Mouse (Mus musculus): ENCODE data around the gene Tjp3. TPM values are rescaled to one million over a fixed set of nuclear protein-coding genes. Genes with fewer than 3 reads are reported as not detected.

Gene Tjp3
- polyA plus RNA-seq, 1 experiment, result 8.1 TPM

- Histone ChIP-seq H3K4me1 (ENCODE audit: control insufficient read depth, insufficient read depth, insufficient read length) (peaks cover 20% of the 10 kb centered on the region; the same call in 1 of the 2 replicates), H3K27me3 (ENCODE audit: control insufficient read depth, insufficient read depth, low read length) (no peaks in the 10 kb centered on the region), H3K27ac (ENCODE audit: insufficient read depth, low read length) (no peak overlapping the region), H3K36me3 (ENCODE audit: control insufficient read depth, insufficient read depth, low read length) (peaks cover 42% of the 10 kb centered on the region), H3K4me3 (ENCODE audit: extremely low read depth, insufficient read depth, insufficient read length) (no peak overlapping the region)
- no peak for DNase-seq (ENCODE audit: low read depth in 1 of 2, low spot score in 2 of 2)
- 95% methylated on average over 21 of the region's 21 CpGs for WGBS
- TF ChIP-seq CTCF (IDR thresholded peaks at IDR 0.05; ENCODE audit: extremely low read depth, insufficient read depth, insufficient read length, insufficient replicate concordance) (no peak), POLR2A (IDR thresholded peaks at IDR 0.05; ENCODE audit: low read depth, low read length) (no peak)
Measured at GRCm38 (mm10) chr10:81325176-81325575, 33.8 kb upstream of the Tjp3 start.

GRCm38 (mm10) chr10:81323791-81324530 lies 32.6 kb upstream of the Tjp3 start:
- Histone ChIP-seq H3K27me3 (ENCODE audit: control insufficient read depth, insufficient read depth, low read length) (no peaks in the 10 kb centered on the region), H3K27ac (ENCODE audit: insufficient read depth, low read length) (no peak overlapping the region), H3K4me3 (ENCODE audit: extremely low read depth, insufficient read depth, insufficient read length) (no peak overlapping the region), H3K4me1 (ENCODE audit: control insufficient read depth, insufficient read depth, insufficient read length) (peaks cover 14% of the 10 kb centered on the region; the same call in 1 of the 2 replicates), H3K36me3 (ENCODE audit: control insufficient read depth, insufficient read depth, low read length) (peaks cover 42% of the 10 kb centered on the region)
- DNase-seq (ENCODE audit: low read depth in 1 of 2, low spot score in 2 of 2), result no peak
- TF ChIP-seq POLR2A (IDR thresholded peaks at IDR 0.05; ENCODE audit: low read depth, low read length) (no peak), CTCF (IDR thresholded peaks at IDR 0.05; ENCODE audit: extremely low read depth, insufficient read depth, insufficient read length, insufficient replicate concordance) (no peak)
- 96% methylated on average over 18 of the region's 18 CpGs for WGBS

GRCm38 (mm10) chr10:81323141-81323775 lies 31.9 kb upstream of the Tjp3 start:
- no peak for TF ChIP-seq POLR2A (IDR thresholded peaks at IDR 0.05; ENCODE audit: low read depth, low read length)
- TF ChIP-seq CTCF (IDR thresholded peaks at IDR 0.05; ENCODE audit: extremely low read depth, insufficient read depth, insufficient read length, insufficient replicate concordance), result no peak
- H3K27me3 ChIP-seq (ENCODE audit: control insufficient read depth, insufficient read depth, low read length), result no peaks in the 10 kb centered on the region
- 95% methylated on average over 23 of the region's 23 CpGs for WGBS
- H3K36me3 ChIP-seq (ENCODE audit: control insufficient read depth, insufficient read depth, low read length), result peaks cover 42% of the 10 kb centered on the region
- H3K4me3 ChIP-seq (ENCODE audit: extremely low read depth, insufficient read depth, insufficient read length), result no peak overlapping the region
- peaks cover 9% of the 10 kb centered on the region; the same call in 1 of the 2 replicates for H3K4me1 ChIP-seq (ENCODE audit: control insufficient read depth, insufficient read depth, insufficient read length)
- H3K27ac ChIP-seq (ENCODE audit: insufficient read depth, low read length), result no peak overlapping the region
- no peak for DNase-seq (ENCODE audit: low read depth in 1 of 2, low spot score in 2 of 2)

- no peak for TF ChIP-seq POLR2A (IDR thresholded peaks at IDR 0.05; ENCODE audit: low read depth, low read length)
- TF ChIP-seq CTCF (IDR thresholded peaks at IDR 0.05; ENCODE audit: extremely low read depth, insufficient read depth, insufficient read length, insufficient replicate concordance), result no peak
- H3K27me3 ChIP-seq (ENCODE audit: control insufficient read depth, insufficient read depth, low read length), result no peaks in the 10 kb centered on the region
- H3K27ac ChIP-seq (ENCODE audit: insufficient read depth, low read length), result no peak overlapping the region
- peaks cover 9% of the 10 kb centered on the region; the same call in 1 of the 2 replicates for H3K4me1 ChIP-seq (ENCODE audit: control insufficient read depth, insufficient read depth, insufficient read length)
- 91% methylated on average over 27 of the region's 27 CpGs for whole genome bisulfite sequencing
- peaks cover 44% of the 10 kb centered on the region for H3K36me3 ChIP-seq (ENCODE audit: control insufficient read depth, insufficient read depth, low read length)
- no peak for DNase-seq (ENCODE audit: low read depth in 1 of 2, low spot score in 2 of 2)
- H3K4me3 ChIP-seq (ENCODE audit: extremely low read depth, insufficient read depth, insufficient read length), result no peak overlapping the region
Measured at GRCm38 (mm10) chr10:81322444-81322843, 31.1 kb upstream of the Tjp3 start.

- Histone ChIP-seq H3K36me3 (ENCODE audit: control insufficient read depth, insufficient read depth, low read length) (peaks cover 42% of the 10 kb centered on the region), H3K4me3 (ENCODE audit: extremely low read depth, insufficient read depth, insufficient read length) (peak overlapping the region; percentile 73), H3K27ac (ENCODE audit: insufficient read depth, low read length) (peak overlapping the region; percentile 88), H3K4me1 (ENCODE audit: control insufficient read depth, insufficient read depth, insufficient read length) (peaks cover 9% of the 10 kb centered on the region; the same call in 1 of the 2 replicates), H3K27me3 (ENCODE audit: control insufficient read depth, insufficient read depth, low read length) (no peaks in the 10 kb centered on the region)
- TF ChIP-seq POLR2A (IDR thresholded peaks at IDR 0.05; ENCODE audit: low read depth, low read length), result no peak
- TF ChIP-seq CTCF (IDR thresholded peaks at IDR 0.05; ENCODE audit: extremely low read depth, insufficient read depth, insufficient read length, insufficient replicate concordance), result no peak
- DNase-seq (ENCODE audit: low read depth in 1 of 2, low spot score in 2 of 2), result no peak
- 2% methylated on average over 20 of the region's 20 CpGs for WGBS
Measured at GRCm38 (mm10) chr10:81321436-81321835, 30.1 kb upstream of the Tjp3 start.

- H3K36me3 ChIP-seq (ENCODE audit: control insufficient read depth, insufficient read depth, low read length), result peaks cover 38% of the 10 kb centered on the region
- TF ChIP-seq CTCF (IDR thresholded peaks at IDR 0.05; ENCODE audit: extremely low read depth, insufficient read depth, insufficient read length, insufficient replicate concordance) (no peak; the same call in 1 of the 2 replicates), POLR2A (IDR thresholded peaks at IDR 0.05; ENCODE audit: low read depth, low read length) (peak; percentile 37)
- WGBS, result 1% methylated on average over 68 of the region's 68 CpGs
- H3K27ac ChIP-seq (ENCODE audit: insufficient read depth, low read length), result peak within 1 kb of the TSS; percentile 88
- no peaks in the 10 kb centered on the region for H3K27me3 ChIP-seq (ENCODE audit: control insufficient read depth, insufficient read depth, low read length)
- peak within 1 kb of the TSS; percentile 73 for H3K4me3 ChIP-seq (ENCODE audit: extremely low read depth, insufficient read depth, insufficient read length)
- peak; percentile 99 to 100 for DNase-seq (ENCODE audit: low read depth in 1 of 2, low spot score in 2 of 2)
- H3K4me1 ChIP-seq (ENCODE audit: control insufficient read depth, insufficient read depth, insufficient read length), result peaks cover 9% of the 10 kb centered on the region; the same call in 1 of the 2 replicates
Measured at GRCm38 (mm10) chr10:81320550-81321347, 29.4 kb upstream of the Tjp3 start, which contains the start of gene Cactin. Gene Cactin, plus strand, starts transcription at chr10:81321103.

Measured in spleen, adult 2 months (tissue).